Mouse (Mus musculus) lung, postnatal 0 days (tissue): Measurements from ENCODE around the gene Camkv. TPM values are rescaled to one million over a fixed set of nuclear protein-coding genes. Genes with fewer than 3 reads are reported as not detected.

Experiments
- ATAC-seq: fragments of 200-750 bp; cut with Nextera tagmentation; 2 replicates; pipeline ENCODE4 v1.8.0; 2017; ENCODE audit warnings: moderate library complexity
- DNase-seq: peaks from one replicate; pipeline ENCODE4 v3.0.0-alpha.2; 2016; ENCODE audit warnings: low spot score
- H3K27ac ChIP-seq: fragments of 300-500 bp; sonication (generic); 2 replicates; pipeline ENCODE4 v1.5.1; 2014; ENCODE audit warnings: antibody characterized with exemption, mild to moderate bottlenecking, low read length, mixed read lengths
- H3K27me3 ChIP-seq: fragments of 300-500 bp; sonication (generic); replicated peaks from 2 replicates; pipeline ENCODE4 v1.6.1; 2014; ENCODE audit warnings: low read length, mixed read lengths; ENCODE audit not compliant: insufficient read depth
- H3K36me3 ChIP-seq: fragments of 300-500 bp; sonication (generic); 2 replicates; pipeline ENCODE4 v1.6.1; 2014; ENCODE audit warnings: low read length, mixed read lengths; ENCODE audit not compliant: insufficient read depth
- H3K4me1 ChIP-seq: fragments of 300-500 bp; sonication (generic); 2 replicates; pipeline ENCODE4 v1.6.1; 2014; ENCODE audit warnings: antibody characterized with exemption, low read depth, low read length, mixed read lengths; ENCODE audit not compliant: insufficient read depth
- H3K4me2 ChIP-seq: fragments of 300-500 bp; sonication (generic); replicated peaks from 2 replicates; pipeline ENCODE4 v1.6.1; 2014; ENCODE audit warnings: low read depth, mild to moderate bottlenecking, low read length, moderate library complexity, mixed read lengths
- H3K4me3 ChIP-seq: fragments of 300-500 bp; sonication (generic); 2 replicates; pipeline ENCODE4 v1.5.1; 2014; ENCODE audit warnings: low read depth, low read length
- H3K9ac ChIP-seq: fragments of 300-500 bp; sonication (generic); replicated peaks from 2 replicates; pipeline ENCODE4 v1.6.1; 2014; ENCODE audit warnings: low read depth, mild to moderate bottlenecking
- H3K9me3 ChIP-seq: fragments of 300-500 bp; sonication (generic); 2 replicates; pipeline ENCODE4 v1.6.1; 2016; ENCODE audit warnings: low read length, mixed read lengths
- CTCF ChIP-seq: IDR thresholded peaks from 2 replicates; pipeline ENCODE4 v1.5.1; 2016; ENCODE audit warnings: antibody characterized with exemption, mild to moderate bottlenecking
- EP300 ChIP-seq: IDR thresholded peaks from 2 replicates; pipeline ENCODE4 v1.6.1; 2016; ENCODE audit warnings: antibody characterized with exemption, mild to moderate bottlenecking, control low read depth
- WGBS: fragments of 180-500 bp; shearing (Covaris S2); extraction: QIAGEN DNeasy Blood & Tissue Kit; methylation state at CpG from one replicate; pipeline ENCODE4 v1.1.7; 2014; 5-methylcytosine and 5-hydroxymethylcytosine counted together
- polyA plus RNA-seq: library from polyadenylated mRNA; unstranded; fragments of >200 nt; fragmentation: Nextera tagmentation; extraction: Ambion mirVana; gene quantifications from 2 replicates; pipeline ENCODE4 v1.2.1, GENCODE M21; 2015

Camkv gene
- polyA plus RNA-seq, 1 experiment from 2014 or later: 0.12 TPM

GRCm38 (mm10) chr9:107995513-107995912 lies 60.0 kb downstream of the Camkv start:
- Histone ChIP-seq H3K4me1 (no peaks in the 10 kb centered on the region), H3K9ac (no peak overlapping the region), H3K4me2 (no peak overlapping the region), H3K4me3 (no peak overlapping the region), H3K27me3 (no peaks in the 10 kb centered on the region), H3K27ac (no peak overlapping the region), H3K36me3 (no peaks in the 10 kb centered on the region), H3K9me3 (no peaks in the 10 kb centered on the region)
- DNase-seq (no peak), ATAC-seq (no peak)
- 92% methylated on average over 21 of the region's 21 CpGs for WGBS
- TF ChIP-seq EP300 (no peak), CTCF (no peak)

GRCm38 (mm10) chr9:107996049-107996448 lies 60.6 kb downstream of the Camkv start, which contains the start of gene Gm20662:
TSS of gene Gm20662 (plus strand) at chr9:107996349.
- Histone ChIP-seq H3K27ac (no peak within 1 kb of the TSS), H3K27me3 (no peaks in the 10 kb centered on the region), H3K4me1 (no peaks in the 10 kb centered on the region), H3K9ac (no peak within 1 kb of the TSS), H3K4me3 (no peak within 1 kb of the TSS), H3K36me3 (no peaks in the 10 kb centered on the region), H3K4me2 (no peak within 1 kb of the TSS), H3K9me3 (no peaks in the 10 kb centered on the region)
- TF ChIP-seq EP300: no peak
- TF ChIP-seq CTCF: no peak
- ATAC-seq: no peak
- 87% methylated on average over 5 of the region's 5 CpGs for WGBS
- no peak for DNase-seq

Other genes with a start within 250 kb of the Camkv start
- gene Sema3f, start 225.2 kb upstream of the Camkv start, polyA plus RNA-seq: 23.4 and 24.9 TPM in 2 replicates
- 119 and 128 TPM in 2 replicates for gene Rbm5, start 164.7 kb upstream of the Camkv start, polyA plus RNA-seq
- 35.6 and 40.9 TPM in 2 replicates for gene Rbm6, start 62.4 kb upstream of the Camkv start, polyA plus RNA-seq
- gene Mon1a, start 47.5 kb upstream of the Camkv start, polyA plus RNA-seq: 12.3 and 12.8 TPM in 2 replicates
- gene Mst1r, start 28.8 kb upstream of the Camkv start, polyA plus RNA-seq: 3.1 and 3.5 TPM in 2 replicates
- not detected in 2 replicates for gene Actl11, start 7.2 kb upstream of the Camkv start, polyA plus RNA-seq
- gene Traip, start 14.5 kb downstream of the Camkv start, polyA plus RNA-seq: 2.2 and 2.6 TPM in 2 replicates
- 33.2 and 33.3 TPM in 2 replicates for gene Uba7, start 39.8 kb downstream of the Camkv start, polyA plus RNA-seq
- gene Gm20661, start 47.4 kb downstream of the Camkv start, polyA plus RNA-seq: 1.8 and 3.6 TPM in 2 replicates
- 65.0 and 68.5 TPM in 2 replicates for gene Inka1, start 50.2 kb downstream of the Camkv start, polyA plus RNA-seq
- gene Cdhr4, start 56.8 kb downstream of the Camkv start, polyA plus RNA-seq: 7.8 and 8.9 TPM in 2 replicates
- 0.17 and 0.44 TPM in 2 replicates for gene Gm20662, start 60.7 kb downstream of the Camkv start, polyA plus RNA-seq
- gene Ip6k1, start 66.8 kb downstream of the Camkv start, polyA plus RNA-seq: 52.0 and 53.9 TPM in 2 replicates
- gene Gmppb, start 113.6 kb downstream of the Camkv start, polyA plus RNA-seq: 25.5 and 26.5 TPM in 2 replicates
- 1.6 and 1.7 TPM in 2 replicates for gene Amigo3, start 117.5 kb downstream of the Camkv start, polyA plus RNA-seq
- gene Mst1, start 144.8 kb downstream of the Camkv start, polyA plus RNA-seq: 0.62 and 1.1 TPM in 2 replicates
- gene Rnf123, start 147.7 kb downstream of the Camkv start, polyA plus RNA-seq: 19.7 and 20.4 TPM in 2 replicates
- gene Apeh, start 158.9 kb downstream of the Camkv start, polyA plus RNA-seq: 29.3 and 34.6 TPM in 2 replicates